Mouse (Mus musculus): Measurements from ENCODE around the gene Astn2.

Astn2 gene

DNA sequence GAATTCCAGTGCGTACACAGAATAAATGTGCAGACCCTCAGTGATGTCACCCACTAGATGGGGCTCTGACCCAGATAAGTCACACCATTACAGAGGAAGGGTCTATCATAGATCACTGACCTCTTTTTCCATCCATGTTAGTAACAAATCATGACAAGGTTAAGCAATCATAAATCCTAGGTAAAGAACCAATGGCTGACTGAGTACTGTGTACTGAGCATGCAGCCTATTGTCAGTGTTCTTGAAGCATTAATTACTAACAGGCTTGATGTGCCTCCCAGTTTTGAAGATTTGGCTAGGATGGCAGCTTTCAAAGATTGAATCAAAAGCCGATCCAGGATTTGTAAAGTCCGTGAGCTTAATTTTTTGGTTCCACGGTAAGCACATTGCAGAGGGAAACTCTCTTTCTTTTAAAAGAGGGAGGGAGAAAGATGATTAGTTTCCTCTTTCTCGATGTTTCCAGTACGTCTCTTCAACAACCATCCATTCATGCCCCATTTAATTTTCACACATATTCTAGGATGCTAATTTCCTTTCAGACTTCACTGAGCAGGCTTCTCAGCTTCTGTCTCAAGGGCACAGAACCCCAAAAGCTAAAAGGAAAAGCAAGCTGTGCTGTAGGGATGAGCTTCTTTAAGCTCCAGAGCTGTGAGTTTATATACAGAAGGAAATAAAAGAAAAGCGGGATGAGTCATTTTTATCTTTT is 93.9 kb downstream of the Astn2 start:
- no peak for DNase-seq (ENCODE audit: low spot score)

GRCm38 (mm10) chr4:66306377-66306776 is 98.0 kb downstream of the Astn2 start:
- no peak for DNase-seq (ENCODE audit: low spot score)

DNA sequence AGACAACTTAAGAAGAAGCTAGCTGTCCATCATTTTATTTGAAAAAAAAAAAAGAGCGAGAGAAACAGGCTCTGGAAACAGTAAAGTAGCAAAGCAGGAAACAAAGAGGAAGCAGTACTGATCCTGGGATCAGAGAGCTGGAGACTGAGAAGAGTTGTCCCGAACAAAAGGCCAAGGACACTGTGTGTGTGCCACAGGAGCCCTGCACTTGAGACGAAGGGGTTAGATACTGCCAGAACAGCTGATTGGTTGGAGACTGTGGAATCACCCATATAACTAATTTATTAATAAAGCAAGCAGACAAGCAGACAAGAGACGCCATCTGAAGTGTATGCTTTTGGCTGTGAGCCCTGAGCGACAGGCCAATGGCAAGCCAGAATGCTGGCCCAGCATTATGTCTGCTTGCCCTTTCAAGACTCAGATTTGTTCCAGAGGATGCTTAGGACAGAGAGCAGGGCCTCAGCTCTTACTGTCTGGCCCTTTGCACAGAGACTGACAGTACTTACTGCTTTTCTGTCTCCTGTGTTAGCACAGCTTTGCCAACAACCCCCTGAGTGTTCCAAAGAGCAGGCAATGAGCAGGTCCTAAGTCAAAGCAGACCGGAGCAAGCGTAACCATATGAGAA is 101.6 kb downstream of the Astn2 start:
- no peak for DNase-seq (ENCODE audit: low spot score)

GRCm38 (mm10) chr4:66285034-66285433 is 119.4 kb downstream of the Astn2 start:
- no peak for DNase-seq (ENCODE audit: low spot score)

- no peak for DNase-seq (ENCODE audit: low spot score)
Observed at GRCm38 (mm10) chr4:66276096-66276495, 128.3 kb downstream of the Astn2 start.

GRCm38 (mm10) chr4:66271550-66272117 is 132.8 kb downstream of the Astn2 start:
- DNase-seq (ENCODE audit: low spot score) = no peak

- DNase-seq (ENCODE audit: low spot score) = no peak
Observed at GRCm38 (mm10) chr4:66264031-66264430, 140.4 kb downstream of the Astn2 start.

DNA sequence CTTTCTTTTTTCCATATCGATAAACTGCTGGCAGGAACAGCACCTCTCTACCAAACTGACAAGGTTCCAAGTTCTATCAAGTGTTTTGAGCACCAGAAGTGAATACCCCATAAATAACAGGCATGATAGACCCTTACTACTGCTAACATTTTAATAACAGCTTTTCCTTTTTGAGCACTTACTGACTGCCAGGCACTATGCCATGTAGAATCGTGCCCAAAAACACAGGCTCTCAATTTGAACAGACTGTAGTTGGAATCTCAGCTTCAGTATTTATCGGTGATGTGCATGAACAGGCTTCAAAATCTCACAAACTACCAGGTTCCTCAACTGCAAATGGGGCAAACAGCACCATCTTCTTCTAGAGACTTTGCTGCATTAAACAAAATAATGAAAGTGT is 143.1 kb downstream of the Astn2 start:
- no peak for DNase-seq (ENCODE audit: low spot score)

- DNase-seq (ENCODE audit: low spot score) = no peak
Observed at GRCm38 (mm10) chr4:66258905-66259304, 145.5 kb downstream of the Astn2 start.

DNA sequence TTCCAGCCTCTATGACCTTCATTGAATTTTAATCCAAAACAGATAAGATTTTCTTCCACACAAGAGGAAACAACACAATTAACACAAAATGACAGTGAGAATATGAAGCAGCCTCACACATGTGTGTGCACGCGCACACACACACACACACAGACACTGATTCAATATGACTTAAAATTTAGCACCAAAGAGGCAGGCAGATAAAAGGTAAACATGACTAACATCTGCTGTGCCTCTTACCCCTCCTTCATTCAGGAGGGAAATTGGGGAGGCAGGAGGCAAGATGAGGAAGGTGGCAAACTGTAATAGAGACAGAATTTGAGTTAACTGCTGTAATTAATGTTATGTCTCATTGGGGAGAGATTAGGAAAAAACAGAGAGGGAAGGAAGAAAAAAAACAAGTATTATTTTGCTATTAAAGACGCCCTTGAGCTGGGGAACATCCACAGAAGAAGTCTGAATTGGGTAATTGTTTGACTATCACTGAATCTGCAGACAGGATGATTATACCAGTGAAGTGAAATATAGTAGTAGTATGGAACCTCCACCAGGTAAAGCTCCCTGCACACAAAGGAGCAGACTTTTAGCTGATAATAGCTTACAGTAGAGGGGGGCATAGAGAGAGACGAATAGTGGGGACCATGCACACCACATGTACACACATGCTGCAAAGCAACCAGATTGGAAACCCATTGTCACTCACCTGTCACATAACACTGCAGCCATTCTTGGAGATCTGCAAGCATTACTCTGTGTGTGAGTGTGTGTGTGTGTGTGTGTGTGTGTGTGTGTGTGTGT is 149.5 kb downstream of the Astn2 start:
- DNase-seq (ENCODE audit: low spot score) = no peak

GRCm38 (mm10) chr4:66248521-66248920 is 155.9 kb downstream of the Astn2 start:
- no peak for DNase-seq (ENCODE audit: low spot score)

DNA sequence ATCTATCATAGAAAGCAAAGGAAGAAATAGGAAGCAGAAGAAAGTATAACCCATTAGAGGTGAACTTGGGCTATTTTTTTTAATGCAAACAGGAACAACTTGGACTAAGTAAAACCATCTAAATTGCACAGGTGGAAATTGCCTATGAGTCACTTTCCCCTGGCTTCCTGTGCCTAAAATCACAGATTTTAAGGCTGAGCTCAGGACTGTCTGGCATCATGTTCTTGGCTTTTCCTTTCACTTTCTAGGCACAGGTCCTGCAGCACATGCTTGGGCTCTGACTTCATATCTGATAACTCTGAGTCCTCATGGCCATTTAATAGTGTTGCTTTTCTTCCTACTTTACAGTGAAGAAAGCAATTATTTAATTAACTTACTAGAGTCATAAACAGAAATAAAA is 161.7 kb downstream of the Astn2 start:
- DNase-seq (ENCODE audit: low spot score) = no peak

- no peak for DNase-seq (ENCODE audit: low spot score)
Observed at GRCm38 (mm10) chr4:66232799-66233198, 171.6 kb downstream of the Astn2 start.

GRCm38 (mm10) chr4:66232350-66232749 is 172.1 kb downstream of the Astn2 start:
- no peak for DNase-seq (ENCODE audit: low spot score)

- DNase-seq (ENCODE audit: low spot score) = no peak
Observed at GRCm38 (mm10) chr4:66230735-66231134, 173.7 kb downstream of the Astn2 start.

- DNase-seq (ENCODE audit: low spot score) = no peak
Observed at GRCm38 (mm10) chr4:66222602-66223317, 181.7 kb downstream of the Astn2 start.

DNA sequence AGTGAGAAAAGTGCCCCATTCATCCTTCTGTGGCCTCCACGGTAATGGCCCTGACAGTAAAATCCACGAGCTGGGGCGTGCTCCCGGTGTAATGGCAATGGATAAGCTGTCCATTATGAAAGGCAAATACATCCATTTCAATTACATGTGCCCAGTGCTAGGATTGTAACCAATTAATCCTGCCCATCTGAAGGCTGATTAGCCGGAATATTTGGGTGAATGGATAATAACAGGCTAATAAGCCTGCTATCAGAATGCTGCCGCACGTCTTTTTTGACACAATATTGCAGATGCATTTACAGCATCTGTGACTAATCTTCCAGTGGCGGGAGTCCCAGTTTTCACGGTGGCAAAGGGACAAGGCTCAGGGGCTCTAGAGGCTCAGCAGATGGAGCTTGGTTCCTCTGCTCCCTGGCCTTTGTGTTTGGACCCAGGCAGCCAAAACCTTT is 189.2 kb downstream of the Astn2 start:
- DNase-seq (ENCODE audit: low spot score) = no peak

GRCm38 (mm10) chr4:66189636-66190035 is 214.8 kb downstream of the Astn2 start:
- DNase-seq (ENCODE audit: low spot score) = no peak

DNA sequence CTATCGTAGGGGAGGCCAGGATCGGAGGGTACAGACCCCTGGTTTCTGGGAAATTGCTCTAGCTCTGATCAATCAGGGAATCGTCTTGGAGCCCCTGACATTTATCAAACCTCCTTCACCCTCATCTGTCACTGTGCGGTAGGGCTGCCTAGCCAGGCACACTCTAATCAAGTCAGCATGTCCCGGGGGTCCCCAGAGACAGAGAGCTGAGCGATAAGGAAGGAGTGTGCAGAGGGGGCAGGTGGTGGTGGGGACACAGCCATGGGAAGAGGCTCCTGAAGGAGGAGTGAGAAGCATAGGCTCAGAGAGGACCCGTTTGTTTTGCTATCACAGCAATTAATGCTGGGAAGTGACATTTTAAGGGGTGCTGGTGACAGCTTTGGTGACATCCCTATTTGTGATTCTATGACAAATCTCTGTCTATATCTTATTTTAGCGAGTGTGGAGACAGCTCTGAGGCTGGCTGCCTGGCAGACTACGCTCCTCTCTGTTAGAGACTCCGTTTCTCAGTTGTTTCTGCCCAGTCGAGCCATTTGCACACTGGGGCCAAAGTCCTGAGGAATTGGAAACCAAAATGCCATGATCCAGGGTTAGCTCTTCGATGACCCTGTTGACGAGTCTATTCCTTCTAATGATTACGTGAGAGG is 228.4 kb downstream of the Astn2 start:
- no peak for DNase-seq (ENCODE audit: low spot score)

DNA sequence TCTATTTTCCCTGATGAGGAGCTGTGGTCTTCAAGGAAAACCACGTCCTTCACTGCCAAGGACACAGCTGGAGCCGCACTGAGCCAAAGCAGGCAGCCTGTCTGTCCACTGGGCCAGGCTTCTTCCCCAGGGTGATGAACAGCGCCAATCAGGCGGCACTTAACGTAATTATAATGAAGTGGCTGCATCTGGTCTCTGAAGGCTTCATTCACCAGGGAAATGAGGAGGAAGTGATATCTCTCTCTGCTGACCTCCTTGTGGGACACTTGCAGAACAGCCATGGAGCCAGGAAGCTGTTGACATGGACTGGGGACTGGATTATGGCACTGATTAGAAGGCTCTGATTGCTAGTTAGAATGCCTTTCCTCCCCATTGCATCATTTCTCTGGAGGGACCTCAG is 232.8 kb downstream of the Astn2 start:
- no peak for DNase-seq (ENCODE audit: low spot score)

GRCm38 (mm10) chr4:66170787-66171186 is 233.6 kb downstream of the Astn2 start:
- no peak for DNase-seq (ENCODE audit: low spot score)

GRCm38 (mm10) chr4:66169485-66169884 is 234.9 kb downstream of the Astn2 start:
- no peak for DNase-seq (ENCODE audit: low spot score)

Data from yolk sac, embryonic 10.5 days (tissue).